Mouse (Mus musculus) frontal cortex, adult 2 months (tissue): Measurements from ENCODE around the gene Atxn1. TPM values are rescaled to one million over a fixed set of nuclear protein-coding genes. Genes with fewer than 3 reads are reported as not detected.

ENCODE experiments used
- DNase-seq, 2 experiments: peaks; one replicate each; pipeline ENCODE4 v3.0.0; 2022; ENCODE audit warnings: low spot score in 1 of 2; ENCODE audit errors: extremely low spot score in 1 of 2
- polyA plus RNA-seq: library from polyadenylated mRNA; depleted of rRNA; stranded (reverse); fragments of >200 nt; gene quantifications from 2 replicates; pipeline ENCODE4 v1.2.3, GENCODE M21; 2012

Atxn1 gene
- polyA plus RNA-seq, 1 experiment: 27.3 TPM

DNA sequence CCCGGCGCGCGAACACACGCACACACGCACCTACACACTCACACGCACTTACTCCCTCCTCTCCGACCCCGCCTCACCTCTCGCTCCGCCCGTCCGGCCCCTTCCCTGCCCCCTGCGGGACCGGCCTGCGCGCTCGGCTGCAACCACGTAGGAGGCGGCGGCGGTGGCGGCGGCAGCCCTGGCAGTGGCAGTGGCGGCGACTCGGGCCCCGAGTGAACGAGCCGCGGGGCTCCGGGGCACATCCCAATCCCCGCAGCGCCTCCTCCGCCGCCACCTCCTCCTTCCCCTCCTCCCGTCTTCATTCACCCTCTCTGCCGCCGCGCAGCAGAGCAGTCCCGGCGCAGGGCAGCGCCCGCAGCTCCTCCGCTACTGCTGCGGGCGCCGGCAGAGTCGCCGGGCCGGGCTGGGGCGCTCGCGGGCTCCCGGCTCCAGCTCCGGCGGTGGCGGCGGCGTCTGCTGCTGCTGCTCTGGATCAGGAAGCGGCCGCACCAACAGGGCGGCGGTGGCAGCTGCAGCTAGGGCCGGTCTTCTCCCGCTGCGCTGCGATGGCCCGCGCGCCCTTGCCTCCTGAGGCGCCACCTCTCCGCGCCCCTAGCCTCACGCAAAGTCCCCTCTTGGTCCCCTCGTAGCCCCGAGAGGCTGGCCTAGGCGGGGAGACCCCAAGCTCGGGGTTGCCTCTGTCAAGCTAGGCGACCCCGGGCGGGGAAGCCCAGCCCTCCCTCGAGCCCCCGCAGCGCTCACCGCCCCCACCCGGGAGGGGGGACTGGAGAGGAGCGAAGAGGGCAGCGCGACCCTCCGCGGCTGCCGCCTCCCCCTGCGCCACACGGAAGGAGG is 1.1 kb downstream of the Atxn1 start:
- DNase-seq: peak in 1 of 2 experiments; percentile 71

DNA sequence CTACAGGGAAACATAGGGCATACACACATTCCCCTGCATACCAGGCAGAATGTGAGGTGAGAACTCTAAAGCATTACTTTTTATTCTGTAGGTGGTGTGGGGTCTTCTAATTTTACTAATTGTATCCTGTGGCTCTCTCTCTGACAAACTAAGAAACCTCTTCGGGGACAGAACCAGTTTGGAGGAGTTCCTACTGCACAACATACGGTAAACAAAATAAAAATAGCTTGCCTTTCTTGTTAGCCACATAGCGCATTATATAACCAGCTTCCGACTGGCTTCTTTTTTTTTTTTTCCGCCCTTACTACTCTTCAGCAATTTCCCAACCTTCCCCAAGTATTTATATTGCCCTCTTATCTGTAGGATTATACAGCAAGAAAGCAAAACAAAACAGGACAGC is 2.0 kb downstream of the Atxn1 start:
- DNase-seq: no peak

DNA sequence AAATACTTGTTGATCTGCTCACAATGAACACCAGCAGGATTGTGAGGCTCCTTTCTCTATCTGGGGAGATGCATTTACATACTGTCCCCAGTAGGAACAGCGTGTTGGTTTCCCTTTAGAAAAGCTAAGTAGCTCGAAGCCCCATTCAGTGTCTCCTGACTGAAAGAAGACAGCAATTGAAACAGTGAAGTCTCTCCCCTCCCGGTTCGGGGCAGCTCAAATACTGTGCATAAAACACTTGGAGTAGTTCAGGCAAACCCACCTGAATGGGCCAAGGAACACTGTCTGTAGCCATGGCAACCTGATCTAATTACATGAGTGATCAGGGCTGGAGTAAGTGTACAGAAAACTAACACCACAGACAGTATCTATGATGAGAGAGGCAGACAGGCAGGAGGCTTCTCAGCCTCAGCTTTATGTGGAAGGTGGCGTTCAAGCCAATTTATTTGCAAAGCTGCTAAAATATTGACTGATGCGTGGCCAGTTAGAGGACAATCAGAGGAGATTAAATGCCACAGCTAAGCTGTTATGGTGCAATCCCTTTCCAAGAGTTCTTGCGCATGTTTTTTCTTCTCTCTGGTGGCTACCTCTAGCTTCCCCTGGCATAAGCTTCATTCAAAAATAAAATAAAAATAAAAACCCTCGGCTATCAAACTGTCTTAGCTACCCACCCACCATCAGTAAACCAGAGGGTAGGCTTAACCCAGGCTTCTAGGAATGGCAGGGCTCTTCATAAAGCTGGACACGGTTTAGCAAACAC is 2.8 kb downstream of the Atxn1 start:
- DNase-seq: no peak

DNA sequence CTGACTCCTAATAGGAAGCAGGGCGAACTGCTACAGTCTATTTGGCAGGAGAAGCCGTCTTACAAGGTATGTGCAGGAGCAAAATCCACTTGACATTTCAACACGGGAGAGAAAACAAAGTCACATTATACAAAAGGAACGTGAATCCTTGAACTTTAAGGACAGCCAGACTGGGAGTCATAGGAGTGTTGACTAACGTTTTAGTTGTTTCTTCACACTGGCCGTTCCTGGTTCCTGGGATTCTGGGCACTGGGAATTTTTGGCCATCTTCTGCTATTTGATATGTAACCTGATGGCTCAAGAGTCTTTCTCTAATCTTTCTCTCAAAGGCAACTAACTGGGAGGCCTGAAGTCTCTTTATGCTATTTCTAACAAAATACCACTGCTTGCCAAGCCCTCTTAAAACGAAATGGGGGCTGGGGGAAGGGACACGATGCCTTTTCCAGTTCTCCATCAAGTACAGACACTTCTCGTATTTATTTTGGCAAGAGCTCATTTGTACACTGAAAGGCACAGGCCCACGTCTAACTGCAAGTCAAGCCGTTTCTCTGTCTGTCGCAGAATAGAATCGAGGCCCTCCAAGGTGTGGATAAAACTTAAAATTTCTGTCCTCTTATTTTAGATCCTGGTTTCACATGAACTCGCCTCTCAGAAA is 4.4 kb downstream of the Atxn1 start:
- no peak for DNase-seq

DNA sequence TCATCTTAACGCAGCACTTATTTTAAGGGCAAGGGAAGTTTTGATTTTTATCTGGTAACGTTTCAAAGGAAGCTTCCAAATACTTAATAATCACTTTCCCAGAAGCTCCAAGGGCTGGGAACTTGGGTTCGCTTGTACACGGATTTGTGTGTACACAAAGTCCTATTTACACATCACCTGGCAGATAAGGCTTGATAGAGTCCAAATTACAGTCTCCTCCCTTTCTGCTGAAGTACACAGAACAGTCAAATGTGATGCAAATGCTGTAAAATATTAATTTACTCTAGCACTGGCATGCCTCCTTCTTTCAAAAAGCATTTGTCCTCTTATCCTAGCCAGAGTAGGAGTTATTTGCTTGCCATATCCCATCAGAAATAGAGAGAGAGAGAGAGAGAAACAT is 6.5 kb downstream of the Atxn1 start:
- DNase-seq: no peak

DNA sequence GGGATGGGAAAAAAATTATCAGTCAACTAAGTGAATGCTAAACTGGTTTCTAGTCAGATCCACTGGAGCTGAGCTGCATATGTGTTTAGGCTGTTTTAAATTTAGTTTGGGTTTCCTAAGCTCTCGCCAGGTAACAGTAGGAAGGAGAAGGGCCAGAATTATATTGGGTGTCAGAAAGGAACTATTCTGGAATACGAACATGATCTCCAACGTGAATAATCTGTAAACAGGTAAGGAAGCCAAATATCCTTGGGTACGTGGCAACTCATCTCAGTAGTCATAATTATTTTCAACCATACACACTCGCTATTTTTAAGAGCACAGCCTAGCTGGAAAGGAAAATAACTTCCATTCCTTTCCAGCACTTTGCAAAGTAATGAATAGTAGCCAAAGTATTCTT is 7.2 kb downstream of the Atxn1 start:
- DNase-seq: no peak

DNA sequence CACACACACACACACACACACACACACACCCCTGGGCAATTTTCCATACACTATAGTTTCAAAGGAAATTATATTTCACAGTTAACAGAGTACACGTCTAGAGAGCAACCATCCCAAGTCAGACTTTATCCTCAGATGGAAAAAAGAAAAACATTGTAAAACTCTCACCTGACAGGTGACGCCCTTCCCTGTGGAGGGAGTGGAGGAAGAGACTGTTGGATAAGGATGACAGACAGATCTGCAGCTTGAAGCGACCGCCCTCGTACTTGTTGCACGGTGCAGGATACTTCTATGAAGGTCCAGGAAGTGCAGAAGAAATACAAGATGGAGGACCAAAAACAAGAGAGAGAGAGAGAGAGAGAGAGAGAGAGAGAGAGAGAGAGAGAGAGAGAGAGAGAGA is 8.5 kb downstream of the Atxn1 start:
- no peak for DNase-seq

DNA sequence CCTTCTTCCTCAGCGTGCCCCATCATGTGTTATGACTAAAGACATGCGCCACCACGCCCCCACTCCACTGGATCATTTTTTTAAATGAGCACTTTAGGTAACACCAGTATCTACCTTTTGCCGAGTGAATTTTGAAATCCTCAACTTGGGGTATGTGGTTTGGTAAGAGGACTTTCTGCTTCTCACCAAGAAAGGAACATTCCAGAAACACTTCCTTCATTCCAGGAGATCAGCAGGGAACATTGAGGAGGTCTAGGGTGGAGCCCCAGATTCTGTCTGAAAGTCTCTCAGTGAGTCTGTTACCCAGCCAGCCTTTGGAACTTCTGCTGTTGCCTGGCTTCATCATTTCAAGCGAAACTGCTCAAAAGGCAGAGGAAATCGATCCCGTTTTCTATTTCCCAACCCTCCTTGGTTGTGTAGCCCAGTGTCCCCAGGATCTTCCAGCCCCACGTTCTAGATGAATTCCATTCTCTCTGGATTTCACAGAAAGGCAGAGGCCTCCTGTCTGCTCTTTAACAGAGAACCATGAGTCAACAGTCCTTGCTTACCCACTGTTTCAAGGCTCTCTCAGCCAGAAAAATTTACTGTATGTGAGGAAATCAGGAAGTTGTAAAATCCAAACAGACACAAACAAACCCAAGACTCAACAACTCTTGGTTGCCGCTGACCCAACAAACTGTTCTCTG is 9.3 kb downstream of the Atxn1 start:
- no peak for DNase-seq

DNA sequence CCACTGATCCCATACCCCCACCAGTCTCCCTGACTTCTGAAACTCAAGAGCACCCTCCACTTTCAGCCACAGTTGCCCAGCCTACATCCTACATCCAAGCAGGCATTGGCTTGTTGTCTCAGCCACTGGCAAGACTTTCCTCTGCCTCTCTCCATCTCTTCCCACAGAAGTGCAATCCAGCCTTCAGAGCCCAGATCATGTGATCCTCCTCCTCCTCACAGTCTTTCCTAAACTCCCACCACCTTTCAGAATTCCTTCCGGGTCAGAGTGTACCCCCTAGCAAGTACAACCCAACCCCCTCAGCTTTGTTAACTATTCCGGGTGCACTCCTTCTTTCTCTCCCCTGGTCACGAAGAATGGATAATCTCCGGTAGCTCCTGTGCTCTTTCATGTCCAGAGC is 11.7 kb downstream of the Atxn1 start:
- DNase-seq: peak in 1 of 2 experiments; percentile 58

DNA sequence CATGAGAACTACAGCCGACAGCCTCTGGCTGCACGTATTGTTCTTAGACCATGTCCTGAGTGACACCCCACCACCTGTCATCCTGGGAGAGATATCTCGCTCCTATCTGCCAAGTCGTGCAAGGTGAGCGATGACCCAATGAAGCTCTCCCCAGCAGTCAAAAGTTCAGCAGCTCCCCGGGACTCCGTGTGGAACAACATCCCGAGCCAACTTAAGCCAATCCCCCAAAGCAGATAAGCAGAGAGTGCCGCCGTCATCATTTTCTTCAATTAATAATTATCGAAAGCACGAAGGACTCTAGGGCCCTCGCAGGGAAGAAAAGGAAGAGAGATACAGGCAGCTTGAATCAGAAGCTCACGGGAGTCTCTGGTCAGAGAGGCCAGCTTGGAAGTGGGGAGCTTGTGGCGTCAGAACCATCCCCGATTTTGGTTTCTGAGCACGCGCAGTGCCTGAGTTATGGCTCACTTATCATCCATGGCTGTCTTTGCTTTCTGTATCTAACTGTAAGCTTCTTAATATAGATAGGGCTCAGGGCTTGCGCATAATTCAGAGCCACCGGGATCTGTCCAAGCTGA is 13.7 kb downstream of the Atxn1 start:
- no peak for DNase-seq

DNA sequence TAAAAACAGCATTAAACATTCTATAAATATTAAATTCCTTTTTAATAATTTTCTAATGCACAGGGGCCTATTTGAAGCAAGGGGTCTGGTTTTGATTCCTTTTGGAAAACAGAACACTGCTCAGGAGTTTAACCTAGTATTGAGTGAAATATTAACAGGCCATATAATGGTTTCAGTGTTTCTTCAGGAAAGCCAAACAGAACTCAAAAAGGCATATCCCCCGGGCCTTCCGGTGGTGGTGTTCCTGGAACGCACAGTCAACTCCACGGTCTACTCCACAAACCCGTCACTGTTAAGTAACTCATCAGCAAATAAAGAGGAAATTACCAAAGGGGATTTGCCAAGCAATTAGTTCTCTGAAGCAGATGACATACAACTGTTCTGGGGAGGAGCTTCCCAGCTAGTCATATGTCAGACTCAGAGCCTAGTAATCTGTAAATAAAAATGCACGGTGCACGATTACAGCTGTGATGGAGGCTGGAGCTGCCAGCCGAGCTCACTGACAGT is 14.4 kb downstream of the Atxn1 start:
- DNase-seq: no peak

DNA sequence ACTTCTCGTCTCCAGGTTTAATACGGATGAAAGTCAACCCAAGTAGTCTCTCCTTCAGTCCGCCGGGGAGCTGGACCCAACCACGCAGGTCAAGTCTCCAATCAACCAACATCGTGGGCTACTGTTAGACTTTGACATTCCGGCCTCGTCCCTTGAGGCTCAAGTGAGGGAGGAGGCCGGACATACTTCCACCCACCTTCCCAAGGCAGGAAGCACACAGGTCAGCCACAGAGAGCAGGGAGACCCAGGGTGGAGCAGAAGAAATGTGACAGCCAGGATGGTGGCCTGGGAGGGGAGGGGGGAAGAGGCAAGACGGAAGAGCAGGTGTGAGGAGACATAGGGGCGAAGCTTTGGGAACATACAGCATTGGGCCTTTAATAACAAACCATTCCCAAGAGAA is 18.7 kb downstream of the Atxn1 start:
- no peak for DNase-seq

DNA sequence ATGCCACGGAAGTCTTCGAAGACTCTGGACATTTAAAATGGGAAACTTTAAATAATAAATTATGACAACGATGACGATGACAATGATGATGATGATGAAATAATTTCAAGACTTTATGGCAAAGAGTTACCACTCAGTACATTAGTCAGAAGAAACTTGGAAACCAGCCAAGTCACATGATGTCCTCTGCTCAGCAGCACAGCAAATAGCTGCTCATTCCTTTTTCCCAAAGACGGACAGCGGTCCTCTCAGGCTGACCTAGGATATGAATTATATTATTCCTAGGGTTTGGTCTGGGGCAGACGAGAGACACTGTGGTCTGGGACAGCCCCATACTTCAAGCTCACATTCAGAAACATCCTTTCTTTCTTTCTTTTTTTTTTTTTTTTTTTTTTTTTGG is 22.5 kb downstream of the Atxn1 start:
- DNase-seq: no peak

DNA sequence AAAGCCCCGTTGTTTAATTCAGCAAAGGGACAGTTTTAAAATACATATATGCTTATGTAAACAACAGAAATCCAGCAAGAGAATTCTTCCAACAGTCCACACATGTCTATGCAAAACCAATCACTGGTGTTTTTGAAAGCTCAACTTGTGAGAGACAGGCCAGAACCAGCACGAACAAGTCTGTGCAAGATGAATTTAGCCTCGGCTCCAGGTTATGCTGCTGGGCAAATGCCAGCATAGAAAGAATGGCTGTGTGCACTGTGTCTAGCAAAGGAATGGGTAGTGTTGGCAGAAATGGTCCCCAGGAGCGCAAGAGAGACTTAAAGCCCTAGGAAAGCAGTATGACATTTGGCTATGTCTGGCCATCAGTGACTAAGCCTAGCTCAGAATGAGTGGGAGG is 24.1 kb downstream of the Atxn1 start:
- no peak for DNase-seq

DNA sequence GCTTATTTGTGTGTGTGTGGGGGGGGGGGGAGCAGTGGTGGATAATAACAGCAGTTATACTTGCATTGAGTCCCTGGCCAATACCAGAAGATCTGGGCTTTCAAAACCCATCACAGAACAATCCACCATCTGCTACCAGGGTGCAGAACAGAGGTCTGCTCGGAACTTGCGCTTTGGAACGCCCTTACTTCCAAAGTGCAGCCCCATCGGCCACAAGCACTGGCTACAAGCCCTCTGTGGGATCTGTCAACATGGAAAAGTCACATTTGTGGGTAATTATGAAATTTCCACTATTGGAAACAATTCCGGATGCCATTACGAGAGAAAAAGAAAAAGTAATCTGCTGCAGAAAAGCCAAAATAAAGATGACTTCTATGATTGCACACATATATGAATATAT is 25.2 kb downstream of the Atxn1 start:
- no peak for DNase-seq

DNA sequence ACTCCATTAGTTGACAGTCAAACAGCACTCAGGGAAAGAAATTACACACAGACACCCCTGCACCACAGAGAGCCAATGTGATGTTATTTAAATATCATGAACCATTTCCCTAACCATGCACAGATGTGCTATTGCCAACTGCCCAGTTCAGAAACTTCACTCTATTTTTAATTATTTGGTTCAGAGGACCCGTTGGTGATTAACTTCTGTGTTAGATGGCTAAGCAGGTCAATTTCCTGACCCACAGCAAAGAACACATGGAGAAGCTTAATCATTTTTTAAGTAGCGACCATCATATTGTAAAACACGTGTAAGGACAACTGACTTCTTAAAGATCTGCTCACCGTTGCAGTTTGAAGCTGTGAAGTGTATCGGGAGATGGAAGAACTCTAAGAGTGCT is 26.7 kb downstream of the Atxn1 start:
- no peak for DNase-seq

DNA sequence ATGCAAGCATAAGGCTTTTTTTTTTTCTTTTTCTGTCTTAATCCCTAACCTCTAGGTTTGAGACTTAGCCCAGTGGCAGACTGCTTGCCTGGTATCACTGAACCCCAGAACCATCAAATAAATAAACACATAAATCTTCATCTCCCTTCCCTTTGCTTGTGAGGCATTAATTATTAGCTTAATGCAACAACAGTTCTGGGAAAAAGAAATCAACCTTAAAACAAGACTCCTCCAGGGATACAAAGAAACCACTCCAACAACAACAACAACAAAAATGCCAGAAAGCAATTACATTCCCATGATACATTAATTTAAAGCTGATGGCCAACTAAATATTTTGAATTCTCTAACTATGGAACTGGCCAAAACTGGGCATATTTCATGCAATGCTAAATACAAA is 28.0 kb downstream of the Atxn1 start:
- DNase-seq: no peak

DNA sequence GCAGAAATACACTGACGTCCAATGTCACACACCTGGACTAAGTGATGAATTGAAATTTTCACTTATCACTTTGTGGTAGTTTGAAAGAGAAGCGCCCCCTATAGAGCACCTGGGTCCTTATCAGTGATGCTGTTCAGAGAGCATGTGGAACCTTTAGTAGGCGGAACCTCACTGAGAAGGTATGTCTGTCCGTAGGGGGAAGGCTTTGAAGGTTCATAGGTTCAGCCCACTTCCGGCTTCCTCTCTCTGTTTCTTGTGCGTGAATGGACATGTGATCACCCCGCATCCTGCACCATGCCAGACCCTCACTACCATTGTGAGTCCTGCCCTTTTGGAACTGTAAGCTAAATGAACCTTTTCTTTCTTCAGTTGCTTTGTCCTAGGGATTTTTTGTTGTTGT is 29.0 kb downstream of the Atxn1 start:
- DNase-seq: no peak

DNA sequence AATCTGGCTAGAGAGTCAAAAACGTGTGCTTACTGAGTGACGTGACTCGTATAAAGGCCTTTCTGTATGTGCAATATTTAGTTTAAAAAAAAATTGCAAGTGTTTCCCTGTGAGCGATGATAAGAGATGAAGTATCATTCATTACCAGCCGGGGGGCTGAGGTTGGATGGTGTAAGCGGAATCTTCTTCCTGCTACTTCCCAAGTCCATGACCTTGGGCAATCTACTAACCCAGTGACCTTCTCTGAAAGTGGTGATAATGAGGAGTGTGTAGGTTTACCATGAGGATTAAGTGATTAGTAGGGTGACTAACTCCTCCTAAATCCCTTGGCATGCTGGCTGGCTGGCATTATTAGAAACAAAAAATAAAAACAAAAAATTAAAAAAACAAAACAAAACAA is 30.0 kb downstream of the Atxn1 start:
- DNase-seq: no peak

DNA sequence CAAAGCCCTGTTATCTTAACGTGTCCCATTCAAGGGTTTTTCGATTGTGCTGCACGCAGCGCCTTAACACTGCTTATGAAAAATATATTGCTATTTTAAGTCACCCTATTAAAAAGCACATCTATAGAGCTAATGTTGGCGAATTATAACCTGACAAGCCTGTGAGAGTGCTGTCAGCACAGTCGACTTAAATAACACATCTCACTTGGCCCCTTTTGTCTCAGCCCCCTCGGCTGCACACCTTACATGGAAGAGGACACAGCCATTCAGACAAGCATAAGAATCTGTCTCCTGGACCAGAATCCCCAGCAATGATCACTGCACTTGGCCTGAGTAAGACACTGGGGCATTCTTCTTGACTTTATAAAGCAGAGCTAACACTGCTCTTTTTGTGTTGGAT is 30.7 kb downstream of the Atxn1 start:
- no peak for DNase-seq
